Mouse (Mus musculus) left cerebral cortex, postnatal 10 days (tissue): ENCODE results near the gene Smok2b. TPM values are rescaled to one million over a fixed set of nuclear protein-coding genes. Genes with fewer than 3 reads are reported as not detected.
"Not testable (repeated sequence)": the region's sequence is repeated elsewhere in the genome, so short reads cannot be mapped to it uniquely, and the experiment has no call there.

ENCODE experiments used
- DNase-seq, 2 experiments: peaks; one replicate each; pipeline ENCODE4 v3.0.0; 2021 to 2022; ENCODE audit warnings: low spot score in 2 of 2, mixed read lengths in 1 of 2; ENCODE audit errors: extremely low spot score in 1 of 2
- intact Hi-C: fragments of 180-260 bp; cut with DNase I; formaldehyde crosslinking; loops from one replicate; pipeline ENCODE4 v1.15.1; 2025
- total RNA-seq, 2 experiments: library from RNA; stranded (reverse); gene quantifications; 2 replicates each; pipeline ENCODE4 v1.2.3; 2021

The Smok2b gene
- not detected for total RNA-seq

GRCm38 (mm10) chr17:13229957-13230356, at the start of gene Smok2b:
Gene Smok2b, plus strand, starts transcription at chr17:13230257.
- intact Hi-C loops, result not testable (repeated sequence)
- DNase-seq, result peak in 1 of 2 experiments; percentile 18

DNA sequence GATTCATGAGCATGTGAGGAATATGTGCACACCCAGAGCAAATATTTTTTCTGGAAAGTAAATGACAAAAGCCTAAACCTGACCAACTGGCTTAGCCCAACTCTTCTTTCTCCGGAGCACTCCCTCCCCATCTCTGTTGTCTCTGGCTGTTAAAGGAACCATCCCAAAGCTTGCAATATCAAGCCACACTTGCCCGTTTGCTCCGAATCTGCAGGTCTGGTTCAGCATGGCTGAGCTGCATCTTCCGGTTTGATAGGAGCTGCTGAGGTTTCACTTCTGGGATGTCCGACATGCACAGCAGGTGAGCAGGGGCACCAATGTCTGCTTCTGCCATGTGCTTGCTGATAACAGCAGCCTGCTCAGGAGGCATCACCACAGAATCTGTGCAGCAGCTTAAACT, 49.6 kb upstream of the Smok2b start:
- intact Hi-C loops, DNase-seq: not testable (repeated sequence)

- DNase-seq, intact Hi-C loops: not testable (repeated sequence)
These were observed 47.3 kb upstream of the Smok2b start for GRCm38 (mm10) chr17:13182712-13183111.

- intact Hi-C loops, DNase-seq: not testable (repeated sequence)
These were observed 45.5 kb upstream of the Smok2b start for GRCm38 (mm10) chr17:13184514-13184913.

- intact Hi-C loops, DNase-seq: not testable (repeated sequence)
These were observed 43.5 kb upstream of the Smok2b start for GRCm38 (mm10) chr17:13186541-13186940.

DNA sequence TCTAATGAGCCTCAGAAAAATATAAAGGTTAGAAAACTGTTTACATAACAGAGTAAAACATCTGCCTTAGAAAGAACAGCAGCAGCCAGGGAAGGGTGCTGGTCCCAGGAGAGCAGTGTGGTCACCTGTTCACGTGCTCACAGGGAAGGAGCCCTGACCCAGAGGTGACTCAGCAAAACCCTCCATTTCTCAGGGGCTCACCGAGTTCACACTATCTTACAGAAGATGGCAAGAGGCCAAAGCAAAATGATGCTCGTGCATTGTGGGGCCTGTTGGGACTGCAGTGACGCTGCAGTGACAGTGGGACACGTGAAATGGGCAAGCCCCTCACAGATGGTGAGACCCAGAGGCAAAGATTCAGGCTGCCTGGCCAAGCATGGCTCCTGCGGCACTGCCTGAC, 42.4 kb upstream of the Smok2b start:
- intact Hi-C loops, result not testable (repeated sequence)

DNA sequence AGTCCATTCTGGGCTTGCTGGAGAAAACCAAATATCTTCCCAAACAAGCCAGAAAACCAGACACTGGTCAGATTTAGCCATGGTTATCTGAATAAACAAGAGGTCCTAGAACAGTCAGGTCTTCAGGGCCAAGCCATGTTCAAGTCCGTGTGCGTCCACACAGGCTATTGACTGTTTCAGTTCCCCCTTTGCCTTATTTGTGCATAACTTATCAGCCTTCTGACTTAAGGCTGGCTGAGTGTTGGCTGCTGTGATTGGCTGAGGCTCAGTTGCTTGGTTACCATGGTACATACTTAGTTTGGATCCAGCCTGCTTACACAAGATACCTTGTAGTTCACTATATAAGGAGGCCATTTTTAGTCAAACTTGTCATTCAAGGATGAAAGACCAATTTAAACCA, 41.2 kb upstream of the Smok2b start:
- intact Hi-C loops, DNase-seq: not testable (repeated sequence)

More for the DNA sequence above, 42.4 kb upstream of the Smok2b start:
- not testable (repeated sequence) for DNase-seq

GRCm38 (mm10) chr17:13190836-13191583, 39.0 kb upstream of the Smok2b start:
- intact Hi-C loops, result not testable (repeated sequence)

DNA sequence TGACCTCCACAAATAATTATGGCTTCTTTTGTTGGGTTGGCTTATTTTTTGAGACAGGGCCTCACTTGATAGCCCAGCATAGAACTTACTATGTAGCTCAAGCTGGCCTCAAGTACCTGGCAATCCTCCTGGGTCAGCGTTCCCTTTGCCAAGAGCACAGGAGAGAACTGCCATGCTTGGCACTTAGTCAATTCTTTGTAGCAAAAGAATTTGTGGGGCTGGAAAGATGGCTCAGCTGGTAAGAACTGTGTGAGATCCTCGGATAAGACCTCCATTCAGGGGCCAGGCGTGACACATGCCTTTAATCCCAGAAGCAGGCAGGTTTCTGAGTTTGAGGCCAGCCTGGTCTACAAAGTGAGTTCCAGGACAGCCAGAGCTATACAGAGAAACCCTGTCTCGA, 33.6 kb upstream of the Smok2b start:
- intact Hi-C loops, result not testable (repeated sequence)

More at GRCm38 (mm10) chr17:13190836-13191583, 39.0 kb upstream of the Smok2b start:
- DNase-seq, result not testable (repeated sequence)

GRCm38 (mm10) chr17:13198812-13199211, 31.2 kb upstream of the Smok2b start:
- intact Hi-C loops, DNase-seq: not testable (repeated sequence)

More for the DNA sequence above, 33.6 kb upstream of the Smok2b start:
- DNase-seq, result not testable (repeated sequence)

GRCm38 (mm10) chr17:13199880-13200409, 30.1 kb upstream of the Smok2b start:
- peak; percentile 26 to 66 for DNase-seq
- intact Hi-C loops, result not testable (repeated sequence)

GRCm38 (mm10) chr17:13201551-13201950, 28.5 kb upstream of the Smok2b start:
- intact Hi-C loops, result not testable (repeated sequence)
- DNase-seq, result peak in 1 of 2 experiments; percentile 9

- intact Hi-C loops, result not testable (repeated sequence)
- peak in 1 of 2 experiments; percentile 5 for DNase-seq
These were observed 27.5 kb upstream of the Smok2b start for GRCm38 (mm10) chr17:13202453-13203107.

- DNase-seq, intact Hi-C loops: not testable (repeated sequence)
These were observed 24.8 kb upstream of the Smok2b start for GRCm38 (mm10) chr17:13205247-13205646.

DNA sequence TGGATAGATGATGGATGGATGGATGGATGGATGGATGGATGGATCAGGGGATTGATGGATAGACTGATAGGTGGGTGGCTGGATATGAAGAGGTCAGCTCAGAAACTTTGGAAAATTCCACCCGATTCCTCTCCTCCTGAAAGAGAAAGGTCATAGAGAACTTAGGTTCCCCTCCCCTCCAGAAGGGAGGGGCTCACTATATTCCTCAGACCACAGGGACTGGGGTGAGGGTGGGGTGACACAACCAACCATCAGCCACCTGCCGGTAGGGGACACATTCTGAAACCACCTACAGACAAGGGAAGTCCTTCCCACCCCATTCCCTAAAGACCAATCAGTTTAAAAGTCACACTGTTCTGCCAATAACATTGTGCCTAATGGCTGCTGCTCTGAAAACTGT, 23.6 kb upstream of the Smok2b start:
- intact Hi-C loops, result no loop called here
- peak in 1 of 2 experiments; percentile 26 for DNase-seq

GRCm38 (mm10) chr17:13208460-13208859, 21.6 kb upstream of the Smok2b start:
- peak in 1 of 2 experiments; percentile 6 for DNase-seq
- intact Hi-C loops, result not testable (repeated sequence)

- intact Hi-C loops, result no loop called here
- DNase-seq, result no peak
These were observed 17.8 kb upstream of the Smok2b start for GRCm38 (mm10) chr17:13212136-13212850.

DNA sequence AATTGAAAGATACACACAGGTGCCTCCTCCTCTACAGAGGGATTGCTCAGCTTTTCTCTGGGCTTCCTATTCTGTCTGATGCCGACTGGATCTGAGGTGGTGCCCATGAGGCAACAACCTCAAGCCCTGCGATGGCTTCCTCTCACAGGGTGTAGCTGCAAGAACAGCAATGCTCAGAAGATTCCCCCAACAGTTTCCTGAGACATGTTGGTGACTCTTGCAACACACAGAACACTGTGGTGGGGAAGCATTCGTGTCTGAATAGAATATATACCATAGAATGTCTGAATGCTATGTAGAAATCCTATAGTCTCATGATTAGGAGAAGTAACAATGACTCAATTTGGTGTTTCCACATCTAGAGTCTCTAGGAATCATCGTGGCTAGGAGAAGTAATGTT, 15.9 kb upstream of the Smok2b start:
- intact Hi-C loops, result no loop called here
- DNase-seq, result no peak

- no peak for DNase-seq
- intact Hi-C loops, result no loop called here
These were observed 14.5 kb upstream of the Smok2b start for GRCm38 (mm10) chr17:13215595-13215994.
